Mouse (Mus musculus) cortical plate, adult 2 months (tissue): ENCODE results near the gene Tmprss9.
"Not testable (repeated sequence)": the region's sequence is repeated elsewhere in the genome, so short reads cannot be mapped to it uniquely, and the experiment has no call there.

Experiments
- CTCF ChIP-seq: fragments of 200-500 bp; IDR thresholded peaks from 2 replicates; pipeline ENCODE4 v1.5.1; 2011; ENCODE audit warnings: mild to moderate bottlenecking, control low read depth, low read length; ENCODE audit not compliant: insufficient read depth; ENCODE audit errors: extremely low read depth
- POLR2A ChIP-seq: fragments of 200-500 bp; IDR thresholded peaks from 2 replicates; pipeline ENCODE4 v1.6.1; 2011; ENCODE audit warnings: mild to moderate bottlenecking, low read length, control low read depth; ENCODE audit not compliant: insufficient read depth; ENCODE audit errors: extremely low read depth

- TF ChIP-seq CTCF, POLR2A: not testable (repeated sequence)
These were observed 43.1 kb upstream of the Tmprss9 start for GRCm38 (mm10) chr10:80828587-80828986.
